Mouse (Mus musculus) adipocyte (in vitro differentiated cells): ENCODE measurements around the gene Bri3bp.
"Not testable (repeated sequence)": the region's sequence is repeated elsewhere in the genome, so short reads cannot be mapped to it uniquely, and the experiment has no call there.

Source experiments
- DNase-seq: peaks from one replicate; pipeline ENCODE4 v3.0.0-alpha.2; 2016; ENCODE audit warnings: low spot score

Bri3bp gene

GRCm38 (mm10) chr5:125441234-125442114 lies at the start of gene Bri3bp:
Bri3bp (plus strand) TSS chr5:125441568.
- DNase-seq = peak; percentile 22

DNA sequence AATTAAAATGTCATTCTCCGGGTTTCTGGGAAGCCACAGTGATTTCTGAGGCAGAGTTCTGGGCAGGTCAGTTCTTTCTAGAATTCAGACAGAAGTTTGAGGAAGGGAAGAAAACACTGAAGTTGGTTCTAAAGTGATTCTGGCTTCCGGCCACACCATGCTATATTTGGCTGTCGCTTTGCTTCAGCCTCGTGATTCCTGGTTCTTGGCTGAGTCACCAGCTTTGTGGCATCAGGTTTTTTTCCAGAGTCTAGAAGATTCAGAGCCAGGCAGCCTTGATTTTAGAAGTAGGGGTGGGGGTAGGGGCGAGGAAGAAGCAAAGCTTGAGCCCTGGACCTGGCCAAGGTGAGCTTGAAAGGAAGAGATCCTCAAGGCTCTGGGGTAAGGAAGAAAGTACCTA lies 49.8 kb upstream of the Bri3bp start:
- DNase-seq = peak; percentile 99

DNA sequence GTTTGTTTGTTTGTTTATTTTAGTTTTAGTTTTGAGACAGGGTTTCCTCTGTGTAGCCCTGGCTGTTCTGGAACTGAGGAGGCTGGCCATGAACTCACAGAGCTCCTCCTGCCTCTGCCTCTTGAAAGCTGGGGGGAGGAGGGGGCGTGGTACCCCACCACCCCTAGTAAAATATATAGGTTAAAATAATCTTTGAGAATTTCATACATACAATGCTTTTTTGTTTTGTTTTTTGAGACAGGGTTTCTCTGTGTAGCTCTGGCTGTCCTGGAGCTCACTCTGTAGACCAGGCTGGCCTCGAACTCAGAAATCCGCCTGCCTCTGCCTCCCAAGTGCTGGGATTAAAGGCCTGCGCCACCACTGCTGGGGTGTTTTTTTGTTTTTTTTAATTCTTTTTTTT lies 49.2 kb upstream of the Bri3bp start:
- not testable (repeated sequence) for DNase-seq

DNA sequence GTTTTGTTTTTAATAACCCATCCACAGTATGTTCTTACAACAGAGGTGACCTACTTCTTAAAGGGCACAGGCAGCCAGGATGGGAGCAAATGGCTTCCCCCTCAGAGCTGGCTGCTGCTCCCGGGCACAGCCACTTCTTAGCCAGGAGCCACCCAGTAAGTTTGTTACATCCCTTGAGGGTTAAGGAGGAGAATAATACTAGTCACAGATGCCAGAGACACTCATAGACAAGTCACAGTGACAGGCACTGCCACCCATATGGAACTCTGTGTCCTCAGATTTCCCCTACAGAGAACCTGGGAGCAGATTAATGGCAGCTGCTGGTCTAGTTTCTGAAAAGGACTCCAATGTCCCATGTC lies 48.8 kb upstream of the Bri3bp start:
- no peak for DNase-seq

- DNase-seq = peak; percentile 99
These were observed 48.3 kb upstream of the Bri3bp start for GRCm38 (mm10) chr5:125392977-125393621.

- DNase-seq = peak; percentile 87
These were observed 47.5 kb upstream of the Bri3bp start for GRCm38 (mm10) chr5:125393622-125394603.

DNA sequence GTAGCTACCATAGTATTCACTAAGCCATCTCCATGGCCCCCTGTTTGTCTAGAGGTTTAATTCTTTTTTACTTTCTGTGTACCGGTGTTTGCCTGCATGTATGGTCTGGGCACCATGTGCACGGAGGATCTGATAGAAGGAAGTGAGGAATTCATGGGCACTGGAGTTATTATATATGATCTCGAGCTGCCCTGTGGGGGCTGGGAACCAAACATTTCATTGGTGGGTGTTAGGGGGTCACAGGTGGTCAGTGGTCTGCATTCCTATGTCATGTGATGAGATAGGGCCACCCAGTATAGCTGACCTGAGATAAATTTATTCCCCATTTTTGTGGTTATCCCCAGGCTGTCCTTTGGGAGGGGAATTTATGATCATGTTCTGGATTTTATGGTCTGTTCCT lies 46.4 kb upstream of the Bri3bp start:
- DNase-seq = no peak

- no peak for DNase-seq
These were observed 40.5 kb upstream of the Bri3bp start for GRCm38 (mm10) chr5:125400903-125401302.

DNA sequence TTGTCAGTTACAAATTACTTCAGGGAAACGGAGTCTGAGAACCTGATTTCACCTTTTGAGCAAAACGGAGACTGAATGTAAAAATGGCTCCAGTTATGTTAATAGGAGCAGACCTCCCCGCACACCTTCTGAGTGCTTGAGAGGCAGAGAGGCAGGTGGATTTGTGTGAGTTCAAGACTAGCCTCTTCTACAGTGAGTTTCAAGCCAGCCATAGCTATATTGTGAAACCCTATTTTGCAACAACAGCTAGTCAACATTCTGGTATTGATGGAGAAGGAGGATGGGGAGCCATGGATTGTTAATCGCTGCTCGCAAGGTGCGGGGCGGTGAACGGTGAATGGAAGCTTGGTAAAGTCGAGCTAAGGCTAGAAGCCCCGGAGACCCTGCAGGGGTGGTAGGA lies 38.9 kb upstream of the Bri3bp start:
- DNase-seq = no peak

DNA sequence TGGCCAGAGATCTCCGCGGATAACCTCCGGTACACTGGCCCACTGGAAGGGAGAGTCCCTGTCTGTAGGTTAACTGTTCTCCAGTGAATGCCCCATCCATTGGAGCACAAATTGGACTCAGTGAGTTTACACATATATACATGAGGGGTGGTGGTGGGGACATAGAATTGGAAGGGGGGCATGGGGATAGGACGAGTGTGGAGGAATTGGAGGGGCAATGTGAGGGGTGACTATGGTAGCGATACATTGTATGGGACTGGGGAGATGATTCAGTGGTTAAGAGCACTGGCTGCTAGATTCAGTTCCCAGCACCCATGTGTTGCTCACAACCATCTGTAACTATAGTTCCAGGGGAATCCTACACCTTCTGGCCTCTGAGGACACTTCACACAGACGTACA lies 38.4 kb upstream of the Bri3bp start:
- DNase-seq = no peak

DNA sequence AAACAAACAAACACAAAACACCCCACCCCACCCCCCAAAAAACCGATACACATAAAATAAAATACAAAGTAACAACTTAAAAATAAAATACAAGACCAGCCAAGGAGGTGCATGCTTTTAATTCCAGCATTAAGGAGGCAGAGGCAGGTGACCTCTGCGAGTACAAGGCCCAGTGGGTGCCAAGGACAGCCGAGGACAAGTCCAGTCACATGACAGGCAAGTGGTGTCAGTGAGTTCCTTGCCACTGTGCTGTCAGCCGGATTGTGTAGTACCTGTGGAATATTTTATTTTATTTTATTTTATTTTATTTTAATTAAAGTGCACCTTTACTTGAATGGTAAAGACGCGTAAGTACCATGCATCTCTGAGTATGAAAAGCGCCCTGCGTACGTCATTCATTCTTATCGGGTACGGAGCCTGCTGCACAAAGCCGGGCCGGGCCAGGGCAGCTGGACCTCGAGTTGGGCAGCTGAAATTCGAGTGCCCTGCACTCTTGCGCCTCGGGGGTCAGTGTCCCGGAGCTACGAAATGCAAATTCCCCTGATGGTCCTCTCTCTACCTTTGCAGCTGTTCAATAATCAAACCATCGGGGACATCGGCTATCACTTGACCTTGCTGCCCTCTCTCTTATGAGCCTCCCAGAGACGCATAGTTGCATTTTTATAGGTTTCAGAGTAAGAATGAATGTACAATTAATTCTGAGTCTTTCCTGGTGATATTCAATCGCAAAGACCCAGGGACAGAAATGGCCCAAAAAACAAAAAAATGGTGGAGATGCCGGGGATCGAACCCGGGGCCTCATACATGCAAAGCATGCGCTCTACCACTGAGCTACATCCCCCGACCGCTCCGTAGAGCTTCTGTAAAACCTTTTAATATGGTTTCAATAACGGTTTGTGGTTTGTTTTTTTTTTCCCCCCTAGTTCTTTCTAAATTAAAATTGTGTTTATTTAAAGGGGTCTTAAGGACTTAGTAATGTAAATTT lies 37.6 kb upstream of the Bri3bp start:
- peak; percentile 84 for DNase-seq

DNA sequence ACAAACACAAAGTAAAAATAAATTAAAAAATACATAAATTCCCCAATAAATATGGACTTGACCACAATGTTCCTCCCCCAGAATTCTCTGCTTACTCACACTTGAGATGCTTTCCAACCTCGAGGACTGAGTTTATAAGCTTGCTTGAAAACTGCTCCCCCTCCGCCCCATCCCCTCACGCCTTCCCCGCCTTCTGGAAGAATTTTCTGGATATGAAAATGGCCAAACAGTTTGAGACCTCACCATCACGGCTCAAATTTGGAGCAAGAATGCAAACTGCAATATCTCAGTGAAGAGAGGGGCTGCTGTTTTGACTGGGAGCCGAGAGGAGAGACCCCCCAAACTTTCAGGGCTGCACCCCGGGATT lies 36.8 kb upstream of the Bri3bp start:
- DNase-seq = peak; percentile 70

- DNase-seq = peak; percentile 88
These were observed 36.3 kb upstream of the Bri3bp start for GRCm38 (mm10) chr5:125404903-125405545.

DNA sequence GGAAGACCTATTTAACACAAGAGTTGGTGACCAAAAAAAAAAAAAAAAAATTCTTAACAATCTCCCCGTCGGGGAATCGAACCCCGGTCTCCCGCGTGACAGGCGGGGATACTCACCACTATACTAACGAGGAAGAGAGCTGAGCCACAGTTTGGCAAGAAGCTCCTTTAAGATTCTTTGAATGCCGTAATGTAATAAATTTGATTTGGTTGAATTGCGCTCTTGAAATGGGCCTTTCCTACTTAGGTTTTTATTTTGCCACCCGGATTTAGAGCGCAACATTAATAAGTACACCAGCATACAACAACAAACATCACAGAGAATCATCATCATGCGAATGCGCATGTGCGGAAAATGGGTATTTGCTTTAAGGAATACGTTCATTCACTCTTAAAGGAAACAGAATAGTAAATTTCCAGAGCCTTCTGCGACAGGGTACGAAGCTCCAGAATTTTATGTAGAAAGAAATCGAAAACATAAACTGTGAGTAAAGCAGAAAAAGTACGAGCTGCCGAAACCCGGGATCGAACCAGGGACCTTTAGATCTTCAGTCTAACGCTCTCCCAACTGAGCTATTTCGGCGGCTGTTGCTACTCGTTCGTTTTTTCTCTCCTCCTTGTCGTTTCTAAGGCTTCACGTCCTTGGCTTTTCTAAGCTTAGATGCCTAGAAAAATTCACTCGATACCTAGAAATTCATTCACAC lies 35.7 kb upstream of the Bri3bp start:
- DNase-seq = peak; percentile 98

DNA sequence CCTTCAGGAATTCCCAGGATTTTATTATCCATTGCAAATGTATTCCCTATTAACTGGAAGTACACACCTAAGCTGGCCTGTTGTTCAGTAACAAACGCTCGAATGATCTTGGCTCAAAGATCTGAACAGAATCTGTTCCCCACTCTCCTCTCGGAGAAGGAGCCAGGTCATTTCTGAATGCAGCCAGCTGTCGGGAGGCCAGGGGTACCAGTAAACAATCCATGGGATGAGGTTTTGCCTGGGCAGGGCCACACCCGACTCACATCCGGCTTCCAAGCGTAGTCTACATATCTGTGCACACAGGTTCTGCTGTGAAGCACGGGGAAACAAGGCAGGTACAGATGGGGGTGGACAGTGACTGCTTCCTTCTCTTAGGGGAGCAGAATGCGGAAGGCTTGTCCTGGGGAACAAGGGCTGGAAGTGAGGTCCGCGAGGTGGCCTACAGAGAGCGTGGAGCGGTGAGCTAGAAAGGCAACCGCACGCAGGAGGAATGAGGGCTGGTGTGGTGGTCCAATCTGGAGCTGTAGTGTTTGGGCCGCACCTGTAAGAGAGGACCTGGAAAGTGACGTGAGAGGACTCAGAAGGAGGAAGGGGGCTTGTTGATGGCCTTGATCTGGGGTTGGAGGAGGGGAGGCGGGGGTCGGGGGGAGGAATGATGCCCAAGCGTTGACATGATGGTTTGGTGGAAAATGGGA lies 34.9 kb upstream of the Bri3bp start:
- no peak for DNase-seq

DNA sequence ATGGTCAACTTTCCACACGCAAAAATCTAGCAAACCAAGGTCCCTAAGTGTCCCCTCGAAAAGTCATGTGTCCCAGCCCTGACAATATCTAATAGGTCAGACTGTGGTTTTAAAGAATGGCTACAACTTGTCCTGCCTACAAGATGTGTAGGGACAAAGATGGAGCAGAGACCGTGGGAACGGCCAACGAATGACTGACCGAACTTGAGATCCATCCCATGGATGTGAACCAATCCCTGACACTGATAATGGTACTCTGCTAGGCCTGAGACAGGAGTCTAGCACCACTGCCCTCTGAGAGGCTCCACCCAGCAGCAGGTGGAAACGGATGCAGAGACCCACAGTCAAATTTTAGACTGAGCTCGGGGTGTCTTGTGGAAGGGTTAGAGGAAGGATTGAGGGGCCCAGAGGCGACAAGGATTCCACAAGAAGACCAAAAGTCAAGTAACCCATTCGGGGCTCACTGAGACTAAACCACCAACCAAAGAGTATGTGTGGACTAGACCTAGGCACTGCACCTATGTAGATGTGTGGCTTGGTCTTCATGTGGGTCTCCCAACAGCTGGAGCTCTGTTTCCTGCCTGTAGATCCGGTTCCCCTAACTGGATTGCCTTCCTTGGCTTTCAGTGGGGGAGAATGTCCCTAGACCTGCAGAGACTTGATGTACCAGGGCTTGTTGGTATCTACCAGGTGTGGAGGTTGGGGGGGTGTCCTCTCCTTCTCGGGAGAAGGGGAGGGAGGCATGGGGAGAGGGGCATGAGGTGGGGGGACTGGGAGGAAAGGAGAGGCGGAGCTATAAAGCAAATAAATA lies 34.1 kb upstream of the Bri3bp start:
- DNase-seq = no peak

- no peak for DNase-seq
These were observed 33.3 kb upstream of the Bri3bp start for GRCm38 (mm10) chr5:125407910-125408575.

DNA sequence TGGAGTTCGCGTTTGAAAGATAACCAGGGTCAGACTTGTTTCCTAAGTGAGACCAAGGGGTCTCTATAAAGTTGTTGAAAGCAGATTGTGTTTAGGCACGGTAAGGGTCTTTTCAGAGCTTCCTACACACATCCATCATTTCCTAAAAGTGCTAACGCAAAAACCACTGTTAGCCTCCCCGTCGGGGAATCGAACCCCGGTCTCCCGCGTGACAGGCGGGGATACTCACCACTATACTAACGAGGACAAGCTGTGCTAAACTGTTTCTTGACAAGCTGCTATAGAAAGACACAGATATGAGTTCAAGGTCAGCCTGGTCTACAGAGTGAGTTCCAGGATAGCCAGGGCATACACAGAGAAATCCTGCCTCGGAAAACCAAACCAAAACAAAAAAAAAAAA lies 32.5 kb upstream of the Bri3bp start:
- DNase-seq = peak; percentile 93
